Mouse (Mus musculus) macrophage (primary cell): ENCODE results near the gene Egfem1. TPM values are rescaled to one million over a fixed set of nuclear protein-coding genes. Genes with fewer than 3 reads are reported as not detected.

Experiments used
- H3K27ac ChIP-seq: fragments of 350-480 bp; formaldehyde crosslinking; 2 replicates; pipeline ENCODE4 v1.9.0; 2021
- H3K36me3 ChIP-seq: fragments of 350-480 bp; formaldehyde crosslinking; 2 replicates; pipeline ENCODE4 v1.9.0; 2021; ENCODE audit errors: inconsistent target
- H3K4me3 ChIP-seq: fragments of 350-480 bp; formaldehyde crosslinking; 2 replicates; pipeline ENCODE4 v1.9.0; 2021; ENCODE audit errors: inconsistent target
- H3K79me2 ChIP-seq: fragments of 350-480 bp; formaldehyde crosslinking; 2 replicates; pipeline ENCODE4 v1.9.0; 2021; ENCODE audit errors: inconsistent target
- WGBS: methylation state at CpG from one replicate; pipeline ENCODE4 v1.1.7; 2026; ENCODE audit warnings: inconsistent platforms; ENCODE audit not compliant: missing documents; 5-methylcytosine and 5-hydroxymethylcytosine counted together
- polyA plus RNA-seq: library from polyadenylated mRNA; stranded (reverse); fragments of 250-400 nt; gene quantifications from 3 replicates; pipeline ENCODE4 v1.2.4, GENCODE M21; 2018; ENCODE audit warnings: inconsistent platforms
- total RNA-seq, 78 experiments: library from RNA; depleted of rRNA; stranded (reverse); fragments of 250-400 nt; gene quantifications; 1 replicate in 9 of 78; 2 replicates in 24 of 78; 3 replicates in 43 of 78; 4 replicates in 2 of 78; pipeline ENCODE4 v1.2.4; 2018; ENCODE audit warnings: inconsistent platforms in 56 of 78

Egfem1 gene
- not detected for total RNA-seq (2018; cell fraction: chromatin; rRNA removed)
- not detected for total RNA-seq (2018; cell fraction: cytosol; rRNA removed)
- total RNA-seq (2018; cell fraction: nucleus; rRNA removed), result not detected
- polyA plus RNA-seq, result not detected in 3 replicates

DNA sequence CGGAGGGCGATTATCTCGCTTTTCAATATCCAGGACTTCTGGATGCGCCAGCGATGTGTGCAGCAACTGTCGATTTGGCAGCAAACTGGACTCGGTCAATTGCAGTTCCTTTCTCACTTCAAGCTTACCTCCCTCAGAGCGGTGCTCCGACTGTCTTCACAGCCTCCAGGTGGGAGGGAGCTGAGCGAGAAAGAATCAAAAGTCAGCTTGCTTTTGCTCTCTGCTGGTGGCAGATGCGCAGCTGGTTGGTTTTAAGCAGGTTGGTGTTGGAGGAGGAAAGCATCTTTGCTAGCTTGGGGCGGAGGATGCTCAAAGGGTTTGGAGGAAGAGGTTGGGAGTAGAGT is at the start of gene Egfem1:
Egfem1 (plus strand) TSS at position 72 of the 344 bp plus-strand sequence.
- no peak within 1 kb of the TSS for H3K4me3 ChIP-seq
- WGBS, result 23% methylated on average over 12 of the region's 12 CpGs
- no peak within 1 kb of the TSS for H3K27ac ChIP-seq
- no peaks in the 10 kb centered on the region for H3K36me3 ChIP-seq
- no peaks in the 10 kb centered on the region for H3K79me2 ChIP-seq

DNA sequence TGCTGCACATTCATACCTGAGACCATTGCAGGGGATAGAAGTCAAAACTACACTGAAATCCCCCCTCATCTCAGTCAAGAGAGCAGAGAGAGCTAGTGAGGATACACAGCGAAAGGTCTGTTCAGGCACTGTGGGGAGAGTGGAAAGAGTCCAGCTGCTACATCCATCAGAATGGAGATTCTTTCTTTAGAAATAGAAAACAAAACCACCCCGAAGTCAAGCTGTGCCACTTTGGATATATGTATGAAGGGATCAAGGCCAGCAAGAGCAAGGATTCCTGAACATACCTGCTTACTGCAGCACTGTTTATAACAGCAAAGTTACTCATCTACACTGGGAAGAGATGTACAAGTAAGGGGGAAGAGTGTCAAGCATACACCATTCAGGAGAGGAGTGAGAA is 48.7 kb upstream of the Egfem1 start:
- H3K79me2 ChIP-seq, result no peaks in the 10 kb centered on the region
- WGBS, result 91% methylated on average over 2 of the region's 2 CpGs
- no peak overlapping the region for H3K4me3 ChIP-seq

GRCm38 (mm10) chr3:29036146-29036545 is 45.7 kb upstream of the Egfem1 start:
- WGBS, result 5% methylated on average over 3 of the region's 3 CpGs
- no peaks in the 10 kb centered on the region for H3K36me3 ChIP-seq

More for the DNA sequence above, 48.7 kb upstream of the Egfem1 start:
- Histone ChIP-seq H3K27ac (no peak overlapping the region), H3K36me3 (no peaks in the 10 kb centered on the region)

DNA sequence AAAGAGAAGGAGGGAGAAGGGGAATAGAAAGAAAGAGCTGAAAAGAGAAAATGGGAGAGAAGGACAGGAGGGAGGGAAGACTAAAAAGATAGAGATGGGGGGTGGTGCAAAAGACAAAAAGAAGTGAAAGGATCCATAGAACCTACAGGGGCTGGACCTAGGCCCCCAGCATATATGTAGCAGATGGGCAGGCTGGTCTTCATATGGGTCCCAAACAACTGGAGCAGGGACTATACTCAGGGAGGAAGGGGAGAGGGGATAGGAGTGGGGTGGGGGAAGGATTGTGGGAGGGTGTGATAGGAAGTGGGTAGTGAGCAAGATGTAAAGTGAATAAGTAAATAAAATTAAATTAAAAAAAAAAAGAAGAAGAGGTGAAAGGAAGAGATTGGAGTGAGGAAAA is 45.2 kb upstream of the Egfem1 start:
- Histone ChIP-seq H3K27ac (no peak overlapping the region), H3K79me2 (no peaks in the 10 kb centered on the region), H3K36me3 (no peaks in the 10 kb centered on the region), H3K4me3 (no peak overlapping the region)

More at GRCm38 (mm10) chr3:29036146-29036545, 45.7 kb upstream of the Egfem1 start:
- no peak overlapping the region for H3K4me3 ChIP-seq
- H3K27ac ChIP-seq, result no peak overlapping the region
- H3K79me2 ChIP-seq, result no peaks in the 10 kb centered on the region

DNA sequence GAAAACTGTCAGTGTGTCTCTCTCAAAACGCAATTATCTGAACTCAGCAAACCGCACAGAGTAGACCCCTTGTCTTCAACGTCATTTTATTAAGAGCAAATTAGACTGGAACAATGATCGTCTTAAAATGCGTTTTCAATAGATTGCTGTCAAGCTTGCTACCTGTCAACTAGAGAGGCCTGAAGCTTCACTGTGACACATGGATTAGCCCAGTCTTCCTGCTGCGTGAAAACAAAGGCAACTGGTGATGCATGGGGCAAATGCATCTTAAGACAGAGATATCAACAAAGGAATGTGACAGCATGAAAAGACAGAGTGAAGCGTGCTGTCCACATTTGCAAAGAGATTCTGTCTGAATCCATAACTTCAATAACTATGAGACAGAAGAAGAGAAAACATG is 41.8 kb upstream of the Egfem1 start:
- H3K27ac ChIP-seq, result no peak overlapping the region
- no peak overlapping the region for H3K4me3 ChIP-seq
- no peaks in the 10 kb centered on the region for H3K79me2 ChIP-seq
- 86% methylated on average over 7 of the region's 7 CpGs for WGBS
- H3K36me3 ChIP-seq, result no peaks in the 10 kb centered on the region

- Histone ChIP-seq H3K4me3 (no peak overlapping the region), H3K27ac (no peak overlapping the region), H3K36me3 (no peaks in the 10 kb centered on the region), H3K79me2 (no peaks in the 10 kb centered on the region)
- 85% methylated on average over 5 of the region's 5 CpGs for WGBS
Observed at GRCm38 (mm10) chr3:29046281-29046680, 35.5 kb upstream of the Egfem1 start.

DNA sequence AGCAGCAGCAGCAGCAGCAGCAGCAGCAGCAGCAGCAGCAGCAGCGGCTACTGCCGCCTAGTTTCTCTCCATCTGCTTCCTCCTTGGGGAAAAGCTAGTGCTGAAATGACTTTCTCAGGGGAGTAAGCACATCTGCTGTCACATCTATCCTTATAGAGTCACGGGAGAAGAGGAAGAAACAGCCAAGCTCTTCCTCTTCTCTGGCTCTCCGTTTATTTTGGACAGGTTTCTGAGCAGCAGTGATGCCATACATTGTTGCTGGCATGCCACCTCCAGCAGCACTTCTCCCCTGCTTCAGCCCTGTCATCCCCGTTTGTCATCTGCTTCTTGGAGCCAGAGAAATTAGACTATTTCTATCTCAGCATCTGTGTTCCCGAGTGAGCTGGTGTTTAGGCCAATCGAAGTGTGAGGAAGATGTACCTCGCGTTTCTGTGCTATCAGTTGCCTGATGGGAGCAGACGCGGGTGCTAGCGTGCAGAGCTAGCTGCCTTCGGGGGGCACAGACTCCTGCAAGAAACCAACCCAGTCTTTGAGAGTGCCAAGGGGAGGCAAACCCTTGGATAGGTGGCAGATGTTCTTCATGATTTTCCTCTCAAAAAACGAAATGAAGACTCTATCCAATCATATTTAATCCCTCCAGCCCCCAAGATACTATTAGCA is 34.4 kb upstream of the Egfem1 start:
- Histone ChIP-seq H3K79me2 (no peaks in the 10 kb centered on the region), H3K36me3 (no peaks in the 10 kb centered on the region), H3K27ac (no peak overlapping the region), H3K4me3 (no peak overlapping the region)
- 68% methylated on average over 14 of the region's 14 CpGs for WGBS

GRCm38 (mm10) chr3:29063156-29063555 is 18.7 kb upstream of the Egfem1 start:
- H3K27ac ChIP-seq, result no peak overlapping the region
- no peaks in the 10 kb centered on the region for H3K36me3 ChIP-seq
- no peaks in the 10 kb centered on the region for H3K79me2 ChIP-seq
- H3K4me3 ChIP-seq, result no peak overlapping the region
- WGBS, result 88% methylated on average over 4 of the region's 4 CpGs

- Histone ChIP-seq H3K79me2 (no peaks in the 10 kb centered on the region), H3K27ac (no peak overlapping the region), H3K4me3 (no peak overlapping the region), H3K36me3 (no peaks in the 10 kb centered on the region)
- 96% methylated on average over 6 of the region's 6 CpGs for WGBS
Observed at GRCm38 (mm10) chr3:29068428-29069098, 13.3 kb upstream of the Egfem1 start.

DNA sequence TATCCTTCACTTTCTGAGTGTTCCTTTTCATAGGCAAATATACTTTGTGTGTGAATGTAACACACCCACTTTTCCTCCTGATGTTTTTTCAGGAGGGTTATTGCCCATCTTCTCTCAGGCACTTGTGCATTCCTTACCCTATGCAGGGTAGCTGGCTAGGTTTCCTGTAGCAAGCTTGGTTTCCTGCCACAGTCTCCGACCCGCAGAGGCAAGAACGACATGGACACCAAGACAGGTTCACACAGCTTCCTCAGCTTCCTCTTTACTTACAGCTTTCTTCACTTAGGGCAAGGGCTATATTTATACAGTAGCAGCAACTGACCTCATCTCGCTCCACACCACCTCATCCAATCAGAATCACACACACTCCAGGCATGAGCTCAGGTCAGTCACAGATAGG is 10.5 kb upstream of the Egfem1 start:
- no peaks in the 10 kb centered on the region for H3K36me3 ChIP-seq
- WGBS, result 15% methylated on average over 4 of the region's 4 CpGs
- H3K4me3 ChIP-seq, result no peak overlapping the region
- H3K79me2 ChIP-seq, result no peaks in the 10 kb centered on the region
- H3K27ac ChIP-seq, result 0 out of 2 replicates have a peak overlapping the region, but pooled peaks have one; percentile 5

GRCm38 (mm10) chr3:29081517-29081916 is 306 bp upstream of the Egfem1 start:
- H3K36me3 ChIP-seq, result no peaks in the 10 kb centered on the region
- WGBS, result 33% methylated on average over 13 of the region's 13 CpGs
- H3K79me2 ChIP-seq, result no peaks in the 10 kb centered on the region
- no peak overlapping the region for H3K27ac ChIP-seq
- no peak overlapping the region for H3K4me3 ChIP-seq

DNA sequence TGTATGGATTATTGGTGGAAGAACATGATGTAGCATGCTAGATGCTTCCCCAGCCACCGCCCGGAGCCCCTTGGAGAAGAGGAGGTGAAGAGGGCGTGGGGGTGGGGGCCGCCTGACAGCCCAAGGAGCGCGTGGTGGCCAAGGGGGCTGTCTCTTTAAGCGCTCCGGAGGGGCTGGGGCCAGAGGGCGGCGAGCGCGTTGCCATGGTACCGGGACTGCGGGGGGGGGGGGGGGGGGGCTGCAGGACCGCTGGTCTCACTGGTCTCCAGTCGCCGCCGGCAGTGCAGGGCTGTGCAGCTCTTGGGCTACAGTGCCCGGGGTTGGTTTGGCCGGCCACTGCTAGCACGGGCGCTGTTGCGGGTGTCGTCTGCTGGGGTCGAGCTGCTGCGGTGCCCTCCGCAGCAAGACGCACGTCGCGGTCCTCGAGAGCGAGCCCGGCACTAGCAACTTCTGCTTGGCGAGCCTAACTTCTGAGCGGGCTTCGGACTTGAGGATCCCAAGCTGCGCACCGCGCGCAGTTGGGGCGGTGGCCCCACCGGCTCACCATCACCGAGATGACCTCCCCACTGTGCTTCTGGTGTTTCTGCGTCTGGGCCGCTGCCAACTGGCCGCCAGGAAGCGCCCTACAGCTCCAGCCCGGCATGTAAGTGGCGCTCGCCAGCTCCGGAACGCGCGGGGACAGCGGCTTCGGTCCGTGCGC is 623 bp downstream of the Egfem1 start:
- Histone ChIP-seq H3K36me3 (no peaks in the 10 kb centered on the region), H3K4me3 (no peak overlapping the region), H3K79me2 (no peaks in the 10 kb centered on the region), H3K27ac (no peak overlapping the region)
- WGBS, result 4% methylated on average over 58 of the region's 59 CpGs

DNA sequence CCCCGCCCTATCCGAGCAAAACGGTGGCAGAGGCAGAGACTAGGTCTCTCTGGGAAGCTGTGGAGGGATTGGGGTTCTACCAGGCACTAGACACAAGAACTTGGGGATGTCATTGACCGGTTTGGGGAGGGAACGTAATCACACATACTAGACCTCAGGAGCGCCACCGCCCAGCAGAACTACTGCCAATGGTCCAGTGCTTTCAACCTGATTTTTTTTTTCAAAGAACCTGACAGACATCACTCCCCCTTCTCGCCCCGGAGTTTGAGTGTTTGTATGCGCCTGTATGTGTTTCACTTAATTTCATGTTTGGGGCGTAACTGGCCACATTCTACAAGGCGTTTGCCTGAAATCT is 1.1 kb downstream of the Egfem1 start:
- H3K27ac ChIP-seq, result no peak overlapping the region
- WGBS, result 9% methylated on average over 11 of the region's 12 CpGs
- no peak overlapping the region for H3K4me3 ChIP-seq
- H3K36me3 ChIP-seq, result no peaks in the 10 kb centered on the region
- no peaks in the 10 kb centered on the region for H3K79me2 ChIP-seq

DNA sequence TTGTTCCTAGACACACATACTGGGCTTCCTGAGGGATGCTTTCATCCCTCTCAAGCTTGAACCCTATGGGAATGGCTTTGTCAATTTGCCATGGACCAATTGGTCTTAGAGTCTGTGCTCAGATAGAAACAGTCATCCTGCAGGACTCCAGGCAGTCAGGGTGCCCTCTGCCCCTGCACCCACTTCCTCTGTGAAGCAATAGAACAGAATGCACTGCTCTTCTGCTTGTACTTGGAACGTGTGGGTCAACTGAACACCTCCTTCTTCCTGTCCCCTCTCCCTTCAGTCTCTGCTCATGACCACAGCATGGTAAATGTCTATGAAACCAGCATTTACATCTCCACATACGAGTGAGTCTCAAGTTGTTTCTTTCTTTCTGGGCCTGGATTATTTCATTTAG is 16.6 kb downstream of the Egfem1 start:
- H3K36me3 ChIP-seq, result no peaks in the 10 kb centered on the region
- no peak overlapping the region for H3K27ac ChIP-seq
- no peaks in the 10 kb centered on the region for H3K79me2 ChIP-seq
- H3K4me3 ChIP-seq, result no peak overlapping the region
- WGBS, result 10% methylated on average over 2 of the region's 2 CpGs
